10 mouse cellular contexts compared by ENCODE assay signal in genomic region chr6:136464121-136464621, GRCm38 (mm10). TPM values are rescaled to one million over a fixed set of nuclear protein-coding genes. Genes with fewer than 3 reads are reported as not detected.
DNase-seq lines count a peak whose midpoint lies in the region; ATAC-seq and TF ChIP-seq lines count a peak whose summit lies in the region.
"Had no signal": no experiment of that assay in that cellular context is flagged by ENCODE, and none has a peak within 500 bp of the region (broad histone marks: within the 10 kb centered on the region; RNA-seq: fewer than 3 reads in every experiment).

No protein-coding gene starts in this region.

- H3K4me3 ChIP-seq in heart, adult 2 months: no peak overlapping the region
- H3K4me3 ChIP-seq in limb, embryonic 10.5 days: no peak overlapping the region

- TF ChIP-seq POLR2A in heart, adult 2 months (IDR thresholded peaks at IDR 0.05; ENCODE audit: insufficient read depth, low read depth, low read length): no peak

- H3K9me3 ChIP-seq in limb, embryonic 10.5 days (replicated peaks): no peaks in the 10 kb centered on the region

- intact Hi-C loops in gastrocnemius, postnatal 14 days (cut with DNase I; ENCODE audit: low total_unique reads): loop anchor here (5.0 to 10.0 kb wide), 2 partner anchors 42 to 101 kb away; no protein-coding TSS in a partner anchor
- intact Hi-C loops in heart, adult 2 months (cut with DNase I): no loop called here

- H3K27ac ChIP-seq in heart, adult 2 months: peak overlapping the region; percentile 44
- H3K27ac ChIP-seq in limb, embryonic 10.5 days: peak overlapping the region; percentile 72

- no peak overlapping the region for H3K9ac ChIP-seq in heart, adult 2 months (ENCODE audit: low read depth, low read length)

- H3K36me3 ChIP-seq in heart, adult 2 months (ENCODE audit: control insufficient read depth, insufficient read depth, low read length): peaks cover 4% of the 10 kb centered on the region; the same call in 1 of the 2 replicates
- H3K36me3 ChIP-seq in limb, embryonic 10.5 days: no peaks in the 10 kb centered on the region

- 32% methylated on average over 12 of the region's 12 CpGs for WGBS in heart, adult 2 months
- WGBS in limb, embryonic 10.5 days: 78% methylated on average over 12 of the region's 12 CpGs

- TF ChIP-seq CTCF in heart, adult 2 months (IDR thresholded peaks at IDR 0.05): no peak

- peak; percentile 20 for DNase-seq in gastrocnemius, postnatal 14 days
- DNase-seq in gastrocnemius, adult 8-10 months (ENCODE audit: low spot score in 2 of 2): no peak
- peak; percentile 65 for DNase-seq in CD4-positive, CD25-positive, alpha-beta regulatory T cell, adult 2 months (ENCODE audit: low read depth, low spot score)
- DNase-seq in heart, adult 2 months: peak; percentile 41 to 56
- DNase-seq in limb, embryonic 10.5 days (ENCODE audit: low spot score): no peak
- peak; percentile 76 to 78 for DNase-seq in spleen, postnatal 36 days (ENCODE audit: low spot score in 2 of 2)
- DNase-seq in cerebellum, adult 9-11 months: no peak

- H3K4me1 ChIP-seq in heart, adult 2 months (ENCODE audit: control insufficient read depth, insufficient read depth, low read length): peaks cover 20% of the 10 kb centered on the region
- H3K4me1 ChIP-seq in limb, embryonic 10.5 days: peaks cover 25% of the 10 kb centered on the region

- no peaks in the 10 kb centered on the region for H3K27me3 ChIP-seq in heart, adult 2 months (ENCODE audit: control insufficient read depth, insufficient read depth, low read length)
- no peaks in the 10 kb centered on the region for H3K27me3 ChIP-seq in limb, embryonic 10.5 days (ENCODE audit: low read depth, poor library complexity, severe bottlenecking)
- H3K27me3 ChIP-seq: Patski had no signal

- peak; percentile 34; the same call in 1 of the 2 replicates for TF ChIP-seq EP300 in heart, adult 2 months (IDR thresholded peaks at IDR 0.05; ENCODE audit: insufficient read depth, low read depth, low read length)

- ATAC-seq in monocyte, adult 5-6 weeks (replicated peaks; ENCODE audit: insufficient number of reproducible peaks, low FRiP score, low TSS enrichment, poor library complexity, severe bottlenecking): no peak

- no peaks in the 10 kb centered on the region for H3K79me2 ChIP-seq in heart, adult 2 months (replicated peaks; ENCODE audit: control insufficient read depth, insufficient read depth, low read length)

RNA-seq across cellular contexts. Expression of gene Atf7ip, which starts 41.8 kb away (rescaled TPM):
- 10 to 100 TPM; 32.8 to 51.9 TPM for total RNA-seq in gastrocnemius, postnatal 14 days (2021)
- 10 to 100 TPM; 35.7 to 46.2 (median 42.5) TPM for total RNA-seq in gastrocnemius, adult 8-10 months (2022)
- total RNA-seq in heart, adult 2 months (2021): 10 to 100 TPM; 73.1 to 88.0 TPM
- 21.4 and 31.7 TPM in 2 replicates for polyA plus RNA-seq in heart, adult 2 months (2012; rRNA removed)
- polyA plus RNA-seq in limb, embryonic 10.5 days (2016; fragmentation: Nextera tagmentation; extraction: Ambion mirVana): 40.0 and 49.9 TPM in 2 replicates
- total RNA-seq in monocyte, adult 5-6 weeks (2017): 53.5 to 127 TPM (median 61.9 TPM) in 3 replicates

RNA-seq across cellular contexts. Expression of gene E330021D16Rik, which starts 48.8 kb away (rescaled TPM):
- not detected for total RNA-seq in gastrocnemius, postnatal 14 days (2021)
- not detected for total RNA-seq in gastrocnemius, adult 8-10 months (2022)
- not detected for total RNA-seq in heart, adult 2 months (2021)
- not detected in 2 replicates for polyA plus RNA-seq in heart, adult 2 months (2012; rRNA removed)
- not detected in 2 replicates for polyA plus RNA-seq in limb, embryonic 10.5 days (2016; fragmentation: Nextera tagmentation; extraction: Ambion mirVana)
- 0.75 TPM in 1 of 3 replicates, not detected in the others for total RNA-seq in monocyte, adult 5-6 weeks (2017)
- polyA plus RNA-seq: heart, embryonic 14.5 days; Patski had no signal

Comparison
In these comparisons a context has a peak if more than half of its experiments do, and no peak if none do; other contexts are left out.
1. DNase-seq: peak in gastrocnemius, postnatal 14 days (single experiment), CD4-positive, CD25-positive, alpha-beta regulatory T cell, adult 2 months (single experiment), heart, adult 2 months (2 of 2) and spleen, postnatal 36 days (2 of 2); none in gastrocnemius, adult 8-10 months (0 of 2), limb, embryonic 10.5 days (single experiment) and cerebellum, adult 9-11 months (single experiment).